Mouse (Mus musculus) left cerebral cortex, adult 9 months (tissue): Measurements from ENCODE around the gene Tab1.

Source experiments
- DNase-seq, 2 experiments: peaks; one replicate each; pipeline ENCODE4 v3.0.0; 2022; ENCODE audit warnings: low spot score in 2 of 2

Tab1 gene

DNA sequence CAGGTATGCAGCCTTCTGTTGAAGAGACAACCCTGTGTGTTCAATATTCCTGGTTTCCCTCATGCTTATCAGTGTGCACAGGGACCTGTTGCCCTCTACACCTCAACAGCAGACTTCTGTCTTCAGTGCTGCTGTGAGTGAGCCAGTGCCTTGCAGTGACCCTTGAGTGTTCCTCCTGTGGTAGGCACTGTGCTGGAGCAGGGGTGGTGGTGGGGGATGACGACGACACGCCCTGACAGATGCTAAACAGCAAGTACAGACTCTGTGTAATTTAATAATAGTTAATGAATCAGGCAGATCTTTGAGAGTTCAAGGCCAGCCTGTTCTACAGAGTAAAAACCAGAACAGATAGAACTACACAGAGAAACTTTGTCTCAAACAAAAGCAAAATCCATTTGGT is 3.7 kb downstream of the Tab1 start:
- DNase-seq = no peak

DNA sequence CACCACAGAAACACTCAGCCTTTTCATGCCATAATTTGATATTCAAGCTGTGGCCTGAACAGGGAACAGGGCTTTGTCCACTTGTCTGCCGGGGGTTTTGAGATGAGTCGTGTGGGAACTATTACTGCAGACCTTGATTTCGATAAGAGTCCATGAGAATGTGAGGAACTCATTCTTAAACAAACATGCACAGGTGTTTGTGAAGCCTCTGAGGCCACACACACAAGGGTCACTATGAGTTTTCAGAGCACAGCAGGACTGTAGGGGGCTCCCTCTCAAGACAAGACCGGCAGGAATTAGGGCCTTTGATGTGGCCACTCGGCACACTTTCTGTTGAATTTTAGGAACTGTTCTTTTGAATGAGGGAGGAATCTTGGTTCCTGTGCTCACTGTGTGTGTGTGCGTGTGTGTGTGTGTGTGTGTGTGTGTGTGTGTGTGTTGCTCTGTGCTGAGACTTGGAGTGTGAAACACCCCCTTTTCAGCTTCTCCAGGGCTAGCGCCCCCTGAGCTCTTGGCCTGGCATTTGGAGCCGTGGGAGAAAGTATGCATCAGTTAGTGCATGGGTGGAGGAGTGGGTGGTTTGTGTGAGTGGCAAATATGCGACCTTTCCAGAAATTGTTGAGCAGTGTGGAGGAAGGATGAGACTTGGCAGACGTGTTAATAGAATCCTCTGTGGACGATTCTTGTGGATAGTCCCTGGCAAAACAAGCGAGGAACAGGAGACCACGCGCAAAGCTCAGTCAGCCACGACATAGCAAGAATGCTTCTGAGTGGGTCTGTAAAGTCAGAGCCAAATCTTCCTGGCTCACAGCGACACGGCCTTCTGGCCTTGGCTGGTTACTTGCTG is 5.2 kb downstream of the Tab1 start:
- peak; percentile 52 to 82 for DNase-seq

DNA sequence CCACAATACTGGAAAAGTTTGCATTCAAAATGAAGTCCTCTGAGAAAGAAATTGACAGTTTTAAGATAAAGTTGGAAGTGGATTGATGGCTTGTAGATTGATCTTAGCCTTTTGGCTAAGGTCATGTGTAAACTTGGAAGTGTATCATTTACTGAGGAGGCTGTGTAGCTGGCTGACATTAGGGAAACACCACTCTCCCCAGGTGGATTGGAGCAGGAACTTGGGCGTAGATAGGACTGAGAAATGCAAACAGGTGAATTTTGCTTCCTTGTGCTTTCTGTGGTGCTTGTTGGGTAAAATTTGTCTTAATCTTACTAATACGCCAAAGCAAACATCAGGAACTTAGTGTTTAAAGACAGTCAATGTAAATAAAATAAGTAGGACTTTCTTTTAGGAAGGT is 7.4 kb downstream of the Tab1 start:
- DNase-seq = no peak

DNA sequence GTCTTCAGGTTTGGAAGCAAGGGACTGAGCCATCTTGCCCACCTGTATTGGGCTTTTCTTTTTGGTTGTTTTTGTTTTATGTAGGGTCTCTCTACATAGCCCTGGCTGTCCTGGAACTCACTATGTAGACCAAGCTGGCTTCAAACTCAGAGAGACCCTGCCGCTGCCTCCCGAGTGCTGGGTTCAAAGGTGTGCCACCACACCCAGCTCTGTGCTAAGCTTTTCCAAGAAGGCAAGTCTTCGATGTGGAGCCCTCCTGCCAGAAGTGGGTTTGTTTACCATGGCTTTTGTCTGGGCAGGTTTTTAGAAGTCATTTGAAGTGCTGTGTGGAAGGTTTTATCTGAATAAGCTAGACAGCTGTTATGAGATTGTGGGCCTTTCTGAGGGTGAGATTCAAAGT is 8.0 kb downstream of the Tab1 start:
- no peak for DNase-seq

- DNase-seq = no peak
These were observed 9.2 kb downstream of the Tab1 start for GRCm38 (mm10) chr15:80142130-80142529.

- no peak for DNase-seq
These were observed 10.8 kb downstream of the Tab1 start for GRCm38 (mm10) chr15:80143760-80144159.

DNA sequence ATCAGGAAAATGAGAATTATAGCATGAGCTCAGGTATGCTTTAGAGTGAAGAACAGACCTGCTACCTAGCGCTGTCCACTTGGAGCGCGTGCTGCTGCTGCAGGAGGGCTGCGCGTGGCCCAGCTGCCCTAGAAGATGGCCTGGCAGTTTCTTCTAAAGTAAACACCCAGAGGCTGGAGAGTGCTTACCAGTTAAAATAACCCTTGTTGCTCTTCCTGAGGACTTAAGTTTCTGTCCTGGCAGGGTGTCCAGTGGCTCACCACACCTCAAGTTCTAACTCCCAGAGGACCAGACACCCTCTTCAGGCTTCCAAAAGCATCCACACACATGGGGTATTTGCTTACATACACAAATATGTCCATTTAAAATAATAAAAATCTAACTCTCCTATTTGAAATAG is 12.5 kb downstream of the Tab1 start:
- DNase-seq = no peak

DNA sequence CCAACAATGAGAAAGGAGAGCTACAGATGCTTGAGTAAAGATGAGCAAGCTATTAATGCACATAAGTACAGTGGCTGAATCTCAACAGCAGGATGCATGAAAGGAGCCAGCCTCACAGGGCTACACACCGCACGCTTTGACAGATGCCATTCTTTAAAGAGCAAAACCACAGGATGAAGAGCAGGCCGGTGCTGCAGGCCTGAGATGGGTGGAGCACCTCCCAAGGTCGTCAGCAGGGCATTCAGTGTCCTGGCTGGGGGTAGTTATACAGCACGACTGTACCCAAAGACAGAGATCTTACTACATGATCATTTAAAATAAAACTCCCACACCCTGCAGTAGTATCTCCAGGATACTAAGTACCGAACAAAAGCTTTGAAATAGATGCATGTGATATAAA is 13.2 kb downstream of the Tab1 start:
- DNase-seq = no peak

GRCm38 (mm10) chr15:80147090-80147489 is 14.2 kb downstream of the Tab1 start:
- DNase-seq = no peak

- no peak for DNase-seq
These were observed 14.6 kb downstream of the Tab1 start for GRCm38 (mm10) chr15:80147511-80147910.

DNA sequence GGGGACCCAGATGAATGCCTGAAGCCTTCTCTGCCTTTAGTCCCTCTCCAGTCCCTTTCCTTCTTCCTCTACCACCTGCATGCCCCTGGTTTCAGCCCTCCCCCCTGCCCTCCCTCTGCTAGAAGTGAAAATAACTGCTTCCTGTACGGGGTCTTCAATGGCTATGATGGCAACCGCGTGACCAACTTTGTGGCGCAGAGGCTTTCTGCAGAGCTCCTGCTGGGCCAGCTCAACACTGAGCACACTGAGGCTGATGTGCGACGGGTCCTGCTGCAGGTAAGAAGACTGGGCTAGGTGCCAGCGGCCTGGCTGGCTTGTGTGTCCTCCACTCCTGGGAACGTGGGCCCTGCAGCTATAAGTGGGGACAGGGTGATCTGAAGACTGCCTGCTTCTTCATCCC is 15.6 kb downstream of the Tab1 start:
- no peak for DNase-seq

GRCm38 (mm10) chr15:80149517-80149916 is 16.6 kb downstream of the Tab1 start:
- no peak for DNase-seq

GRCm38 (mm10) chr15:80152663-80153062 is 19.7 kb downstream of the Tab1 start:
- no peak for DNase-seq

DNA sequence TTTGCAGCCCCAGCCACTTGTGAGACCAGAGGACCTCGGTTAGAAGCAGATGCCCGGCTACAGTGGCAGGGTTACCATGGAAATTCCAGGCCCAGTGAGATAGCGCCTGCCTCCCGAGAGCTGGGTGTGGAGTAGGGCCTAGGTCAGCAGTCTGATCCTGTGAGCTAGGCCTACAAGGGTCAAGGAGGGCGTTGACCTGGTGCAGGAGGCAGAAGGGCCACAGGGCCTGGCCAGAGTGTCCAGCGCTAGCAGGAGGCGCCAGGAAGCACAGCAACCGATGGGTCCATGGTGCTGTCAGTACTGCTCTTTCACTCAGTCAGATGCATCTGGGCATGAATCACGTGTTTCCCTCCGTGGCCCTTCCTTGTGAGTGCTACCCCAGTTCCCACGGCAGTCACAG is 20.8 kb downstream of the Tab1 start:
- no peak for DNase-seq

DNA sequence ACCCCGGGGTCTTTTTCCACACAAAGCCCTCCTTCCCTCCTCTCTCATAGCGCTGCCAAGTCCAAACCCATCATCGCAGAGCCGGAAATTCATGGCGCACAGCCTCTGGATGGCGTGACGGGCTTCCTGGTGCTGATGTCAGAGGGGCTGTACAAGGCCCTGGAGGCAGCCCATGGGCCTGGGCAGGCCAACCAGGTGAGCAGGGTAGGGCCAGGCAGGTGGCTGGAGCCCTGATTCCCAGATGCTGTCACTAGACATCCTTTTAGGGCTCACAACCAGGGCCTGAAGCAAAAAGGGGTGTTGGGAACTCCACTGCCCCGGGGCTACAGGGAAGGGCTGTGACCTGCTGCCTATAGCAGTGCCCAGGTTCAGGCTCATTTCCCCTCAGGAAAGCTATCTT is 22.8 kb downstream of the Tab1 start:
- no peak for DNase-seq

DNA sequence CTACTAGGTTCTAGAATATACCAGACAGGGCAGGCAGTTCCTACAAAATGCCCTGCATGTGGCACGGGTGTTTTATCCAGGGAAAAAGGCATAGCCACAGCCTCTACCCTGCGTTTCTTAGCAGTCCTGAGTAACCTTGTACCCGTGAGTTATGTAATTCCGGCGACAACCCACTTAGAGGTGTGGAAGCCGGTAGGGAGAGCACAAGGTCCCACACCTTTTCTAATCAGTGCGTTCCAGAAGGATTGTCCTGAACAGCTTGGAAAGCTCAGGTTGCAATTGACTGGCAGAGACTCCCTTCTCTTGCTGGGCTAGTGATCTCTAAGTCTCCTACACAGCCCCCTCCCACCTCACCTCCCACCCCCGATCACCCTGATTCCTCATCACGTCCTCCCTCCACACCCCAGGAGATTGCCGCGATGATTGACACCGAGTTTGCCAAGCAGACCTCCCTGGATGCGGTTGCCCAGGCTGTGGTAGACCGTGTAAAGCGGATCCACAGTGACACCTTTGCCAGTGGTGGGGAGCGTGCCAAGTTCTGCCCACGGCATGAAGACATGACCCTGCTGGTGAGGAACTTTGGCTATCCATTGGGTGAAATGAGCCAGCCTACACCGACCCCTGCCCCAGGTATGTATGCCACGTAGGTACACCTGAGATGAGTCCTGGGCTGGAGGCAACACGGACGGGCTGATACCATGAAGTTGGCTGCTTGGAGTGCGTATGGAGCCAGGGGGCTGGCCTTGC is 24.4 kb downstream of the Tab1 start:
- no peak for DNase-seq

DNA sequence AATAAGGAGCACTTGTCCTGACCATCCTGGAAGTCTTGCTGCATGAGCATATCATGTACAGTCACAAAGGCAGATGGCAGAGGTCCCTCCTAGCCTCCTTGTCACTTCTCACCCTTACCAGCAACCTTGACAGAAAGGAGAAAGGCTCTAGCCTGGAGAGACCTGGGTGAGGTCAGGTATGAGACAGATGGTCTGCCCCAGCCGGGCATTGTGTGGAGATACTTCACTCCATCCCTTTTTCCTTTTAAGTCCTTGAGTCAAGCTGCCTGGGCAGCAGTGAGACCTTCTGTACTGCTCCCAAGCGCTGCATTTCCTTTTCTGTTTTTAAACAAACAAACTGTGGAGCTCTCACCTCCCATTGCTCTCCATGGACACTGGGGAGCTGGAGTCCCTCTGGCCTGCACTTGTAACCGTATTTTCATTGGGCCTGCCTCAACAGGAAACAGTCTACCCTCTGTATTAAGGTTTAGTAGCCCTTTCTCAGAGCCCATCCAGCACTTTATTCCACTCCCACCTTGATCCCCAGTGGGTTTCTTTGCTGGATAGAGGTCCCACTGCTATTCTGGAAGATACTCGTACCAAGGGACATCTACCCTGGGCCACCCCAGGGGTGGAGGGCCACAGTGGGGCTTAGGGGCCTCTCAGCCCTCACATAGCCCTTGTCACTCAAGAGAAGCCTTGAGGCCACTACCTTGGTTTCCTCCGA is 25.2 kb downstream of the Tab1 start:
- DNase-seq = no peak

- DNase-seq = no peak
These were observed 25.8 kb downstream of the Tab1 start for GRCm38 (mm10) chr15:80158707-80159090.

- no peak for DNase-seq
These were observed 26.5 kb downstream of the Tab1 start for GRCm38 (mm10) chr15:80159286-80159901.

- DNase-seq = no peak
These were observed 27.3 kb downstream of the Tab1 start for GRCm38 (mm10) chr15:80160223-80160622.

GRCm38 (mm10) chr15:80160726-80161125 is 27.8 kb downstream of the Tab1 start:
- no peak for DNase-seq

DNA sequence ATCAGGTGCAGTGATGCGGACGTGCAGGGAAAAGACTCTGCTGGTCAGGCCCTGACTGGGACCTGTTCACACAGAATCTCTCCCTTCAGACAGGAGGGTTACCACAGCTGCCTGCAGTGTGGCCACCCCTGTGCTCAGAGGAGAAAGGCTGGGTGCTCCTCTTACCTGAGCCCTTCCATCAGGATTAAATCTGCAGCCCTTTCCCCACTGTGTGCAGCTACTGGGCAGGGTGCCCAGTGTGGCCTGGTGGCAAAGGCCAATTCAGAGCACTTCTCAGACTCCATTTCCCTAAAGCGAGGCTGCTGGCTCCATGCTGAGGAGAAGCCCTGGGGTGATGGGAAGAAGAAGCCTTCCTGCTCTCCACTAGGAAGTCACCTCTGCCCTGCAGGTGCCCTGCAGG is 28.3 kb downstream of the Tab1 start:
- DNase-seq = no peak
